Mouse (Mus musculus) left cerebral cortex, adult 9 months (tissue): Measurements from ENCODE around the gene H2-M10.1.
A peak's percentile ranks its signal among the peaks of the same experiment; 100 is the strongest.
"Not testable (repeated sequence)": the region's sequence is repeated elsewhere in the genome, so short reads cannot be mapped to it uniquely, and the experiment has no call there.

ENCODE experiments used
- DNase-seq, 2 experiments: peaks; one replicate each; pipeline ENCODE4 v3.0.0; 2022; ENCODE audit warnings: low spot score in 2 of 2

The H2-M10.1 gene

GRCm38 (mm10) chr17:36326055-36326454 is at the start of gene H2-M10.1:
TSS of gene H2-M10.1 (minus strand) at chr17:36326155.
- no peak for DNase-seq

DNA sequence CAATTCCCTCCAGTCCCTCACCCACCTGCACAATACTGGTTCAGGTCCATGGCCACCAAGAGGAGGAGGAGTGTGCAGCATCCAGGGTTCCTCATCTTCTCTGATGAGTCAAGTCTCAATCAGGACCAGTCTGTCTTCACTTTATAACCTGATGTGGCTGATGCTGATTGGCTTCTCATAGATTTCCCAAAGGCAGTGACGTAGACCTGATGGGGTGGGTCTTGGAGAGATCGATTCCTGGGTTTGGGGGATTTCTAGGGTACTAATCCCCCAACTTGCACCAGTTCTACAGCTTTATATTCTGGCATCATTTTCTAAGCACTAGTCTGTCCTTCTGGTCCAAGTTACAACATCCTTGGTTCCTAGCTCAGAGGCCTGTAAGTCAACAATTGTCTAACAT is 42.4 kb upstream of the H2-M10.1 start, which contains the start of gene H2-M10.3:
TSS of gene H2-M10.3 (minus strand) at position 101 of the 400 bp plus-strand sequence.
- not testable (repeated sequence) for DNase-seq

GRCm38 (mm10) chr17:36362404-36362803 is 36.4 kb upstream of the H2-M10.1 start:
- not testable (repeated sequence) for DNase-seq

DNA sequence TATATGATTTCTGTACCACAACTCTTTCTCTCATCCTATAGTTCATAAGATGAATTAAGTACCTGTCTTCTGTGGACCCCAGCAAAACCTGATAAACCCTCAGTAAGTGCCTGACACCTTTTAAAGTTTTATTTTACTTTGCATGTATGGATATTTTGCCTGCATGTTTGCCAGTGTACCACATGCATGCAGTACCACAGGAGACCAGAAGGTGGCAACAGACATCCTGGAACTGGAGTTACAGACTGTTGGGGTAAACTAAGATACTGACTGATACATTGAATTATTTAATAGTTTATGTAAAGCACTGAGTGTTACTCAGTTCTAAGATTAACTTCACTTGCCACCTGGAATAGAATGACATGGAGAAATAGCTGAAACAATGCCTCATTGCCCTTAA is 31.6 kb upstream of the H2-M10.1 start:
- peak in 1 of 2 experiments; percentile 66 for DNase-seq

DNA sequence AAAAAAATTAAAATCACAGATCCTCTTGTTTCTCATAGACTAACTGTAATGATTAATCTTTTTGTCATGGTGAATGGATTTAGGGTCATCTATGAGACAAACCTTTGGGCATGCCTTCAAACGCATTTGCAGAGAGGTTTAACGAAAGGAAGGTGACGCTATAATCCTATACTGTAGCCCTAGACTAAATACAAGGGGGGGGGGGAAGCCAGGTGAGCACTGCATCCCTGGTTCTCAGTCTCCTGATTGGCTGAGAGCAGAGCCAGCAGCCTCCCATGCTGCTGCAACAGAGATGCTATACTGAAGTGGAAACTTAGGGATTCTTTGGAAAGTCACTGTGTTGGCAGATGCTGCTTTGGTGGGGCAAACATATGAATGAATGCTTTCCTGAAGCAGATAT is 29.8 kb upstream of the H2-M10.1 start:
- DNase-seq, result no peak

- DNase-seq, result peak; percentile 26 to 79
Observed at GRCm38 (mm10) chr17:36355343-36355742, 29.4 kb upstream of the H2-M10.1 start.

GRCm38 (mm10) chr17:36315689-36316253 is 10.2 kb downstream of the H2-M10.1 start:
- DNase-seq, result no peak

DNA sequence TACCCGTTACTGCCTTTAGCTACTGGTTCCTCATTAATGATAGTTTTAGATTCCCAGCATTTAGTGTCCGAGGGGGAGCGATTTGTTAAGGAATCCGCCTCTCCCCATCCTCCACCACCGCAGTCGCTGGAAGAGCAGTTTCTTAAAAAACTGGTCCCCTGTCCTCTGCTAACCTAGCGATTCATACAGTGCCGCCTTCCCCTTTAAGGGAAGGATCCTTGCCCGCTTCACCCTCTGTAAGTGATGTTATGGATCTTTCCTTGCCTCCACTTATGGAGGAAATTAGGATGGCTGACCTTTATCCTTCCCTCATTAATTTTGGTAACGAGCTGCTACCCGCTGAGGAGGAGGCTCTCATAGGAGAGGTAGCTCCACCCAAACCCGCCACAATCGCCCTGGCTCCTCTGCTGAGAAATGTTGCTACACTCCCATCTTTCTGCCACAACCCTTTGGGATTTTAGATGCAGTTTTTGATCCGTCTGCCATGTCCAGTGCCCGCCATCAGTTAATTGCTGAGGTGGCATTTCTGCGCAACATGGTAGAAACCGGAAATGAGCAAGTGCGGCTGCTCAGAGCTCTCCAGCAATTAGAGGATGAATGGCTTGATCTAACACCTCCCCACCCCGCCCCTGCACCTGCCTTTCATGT is 10.8 kb downstream of the H2-M10.1 start:
- peak; percentile 70 to 78 for DNase-seq

DNA sequence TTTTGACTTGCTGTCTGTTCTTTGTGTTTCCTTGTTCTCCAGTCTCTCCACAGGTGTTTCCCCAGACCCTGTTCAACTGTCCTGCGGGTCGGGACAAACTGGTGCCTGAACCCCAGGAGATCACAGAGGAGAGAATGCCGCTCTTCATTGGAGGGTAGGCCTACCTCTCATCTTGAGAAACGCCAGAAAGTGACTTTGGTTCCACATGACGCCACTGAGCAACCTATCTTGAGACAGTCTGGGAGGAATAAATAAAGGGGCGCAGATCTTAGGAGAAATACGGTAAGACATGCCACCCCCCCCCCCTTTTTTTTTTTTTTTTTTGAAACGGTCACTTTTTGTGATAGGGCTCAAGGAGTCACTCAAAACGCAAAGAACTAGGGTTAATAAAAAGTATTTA is 11.4 kb downstream of the H2-M10.1 start:
- DNase-seq, result peak in 1 of 2 experiments; percentile 7

DNA sequence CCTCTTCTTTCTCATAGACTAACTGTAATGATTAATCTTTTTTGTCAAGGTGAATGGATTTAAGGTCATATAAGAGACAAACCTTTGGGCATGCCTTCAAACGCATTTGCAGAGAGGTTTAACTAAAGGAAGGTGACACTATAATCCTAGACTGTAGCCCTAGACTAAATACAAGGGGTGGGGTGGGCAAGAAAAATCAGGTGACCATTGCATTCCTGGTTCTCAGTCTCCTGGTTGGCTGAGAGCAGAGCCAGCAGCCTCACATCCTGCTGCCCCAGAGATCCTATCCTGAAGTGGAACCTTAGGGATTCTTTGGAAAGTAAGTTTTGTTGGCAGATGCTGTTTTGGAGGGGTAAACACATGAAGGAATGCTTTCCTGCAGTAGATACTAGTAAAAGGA is 16.7 kb downstream of the H2-M10.1 start:
- no peak for DNase-seq

- peak; percentile 36 to 80 for DNase-seq
Observed at GRCm38 (mm10) chr17:36308855-36309254, 17.1 kb downstream of the H2-M10.1 start.

- no peak for DNase-seq
Observed at GRCm38 (mm10) chr17:36286390-36286789, 39.6 kb downstream of the H2-M10.1 start, which contains the start of gene H2-M10.2. TSS of gene H2-M10.2 (minus strand) at chr17:36286490.

DNA sequence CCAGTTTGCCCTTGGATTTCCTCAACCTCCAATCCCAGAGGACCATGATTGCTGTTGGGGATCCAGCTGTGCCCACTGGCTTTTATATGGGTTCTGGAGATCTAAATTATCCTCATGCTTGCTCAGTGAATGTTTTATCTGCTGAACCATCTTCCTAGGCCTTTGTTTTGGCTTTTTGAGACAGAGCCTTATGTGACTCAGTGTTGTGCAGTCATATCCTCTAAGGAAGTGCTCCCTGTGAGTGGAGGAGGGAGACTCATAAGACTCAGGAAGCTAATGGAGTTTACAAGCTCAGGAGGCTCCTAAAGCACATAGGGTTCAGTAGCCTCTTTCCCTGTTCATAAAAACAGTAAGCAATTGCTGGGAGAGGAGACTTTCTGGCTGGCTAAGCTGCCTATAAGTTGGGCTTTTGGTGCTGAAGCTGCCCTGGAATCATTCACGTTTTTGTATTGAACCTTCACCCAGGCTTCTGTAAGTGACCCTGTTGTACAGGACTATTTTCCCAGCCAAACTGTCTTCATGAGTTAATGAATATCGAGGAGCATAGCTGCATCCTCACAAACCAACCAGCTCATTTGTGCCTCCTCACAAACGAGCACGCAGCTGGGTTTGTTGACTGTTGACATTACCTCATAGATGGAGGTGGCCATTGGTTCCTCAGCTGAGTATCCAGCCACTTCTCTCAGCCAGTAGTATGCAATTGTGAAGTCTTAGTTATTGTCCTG is 44.3 kb downstream of the H2-M10.1 start:
- DNase-seq, result no peak

- DNase-seq, result no peak
Observed at GRCm38 (mm10) chr17:36274776-36275175, 51.2 kb downstream of the H2-M10.1 start.

DNA sequence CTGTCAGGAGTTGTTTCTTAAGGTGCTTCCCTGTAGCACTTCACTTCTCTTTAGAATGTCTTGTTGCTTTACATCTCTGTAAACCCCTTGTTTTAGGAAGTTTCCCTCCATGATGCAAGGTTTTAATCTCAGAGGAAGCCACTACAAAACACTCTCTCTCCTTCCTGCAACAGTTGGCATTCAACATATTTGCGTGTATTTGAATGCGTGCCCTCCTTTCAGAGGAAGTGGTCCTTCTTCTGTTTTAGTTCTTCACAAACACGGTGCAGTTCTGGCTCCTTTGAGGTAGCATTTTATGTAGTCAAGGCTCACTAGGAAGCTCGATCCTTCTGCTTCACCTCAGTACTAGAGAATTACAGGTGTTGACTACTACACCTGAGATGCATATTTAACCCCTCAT is 52.2 kb downstream of the H2-M10.1 start:
- no peak for DNase-seq
